Mouse (Mus musculus) stomach, postnatal 0 days (tissue): ENCODE data around the gene Pgls.

ENCODE experiments used
- CTCF ChIP-seq: IDR thresholded peaks from 2 replicates; pipeline ENCODE4 v1.5.1; 2016; ENCODE audit warnings: antibody characterized with exemption, low read depth, mild to moderate bottlenecking, moderate library complexity
- EP300 ChIP-seq: optimal IDR thresholded peaks from 2 replicates; pipeline ENCODE3; 2016; ENCODE audit warnings: antibody characterized with exemption

DNA sequence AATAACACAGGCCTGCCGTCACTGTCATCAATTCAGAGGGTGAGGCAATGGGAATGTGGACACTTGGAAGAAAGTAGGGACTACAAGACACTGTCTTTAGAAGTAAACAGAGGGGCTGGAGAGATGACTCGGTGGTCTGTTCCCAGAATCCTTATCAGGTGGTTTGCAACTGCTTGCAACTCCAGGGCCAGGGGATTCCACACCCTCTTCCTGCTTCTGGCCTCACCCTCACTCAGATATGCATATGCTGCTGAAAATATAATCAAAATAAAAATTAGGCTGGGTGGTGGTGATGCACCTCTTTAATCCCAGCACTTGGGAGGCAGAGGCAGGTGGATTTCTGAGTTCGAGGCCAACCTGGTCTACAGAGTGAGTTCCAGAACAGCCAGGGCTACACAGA, 31.9 kb upstream of the Pgls start:
- TF ChIP-seq CTCF (no peak), EP300 (no peak)
